Mouse (Mus musculus): ENCODE results near the gene Tefm. TPM values are rescaled to one million over a fixed set of nuclear protein-coding genes. Genes with fewer than 3 reads are reported as not detected.
"Not testable (repeated sequence)": the region's sequence is repeated elsewhere in the genome, so short reads cannot be mapped to it uniquely, and the experiment has no call there.

Gene Tefm
- total RNA-seq (2021) = 10 to 100 TPM; 24.4 to 24.8 TPM
- long read RNA-seq, experiment 1, transcript Tefm-201 (4 exons, 1,309 nt) = major isoform, 28 of 41 reads
- long read RNA-seq, experiment 1, partial matches to known transcripts = 5 of 41 reads
- long read RNA-seq, experiment 1, other reads (novel, unspliced or antisense) = 8 of 41 reads
- long read RNA-seq, experiment 2, transcript Tefm-201 (4 exons, 1,309 nt) = major isoform, 22 of 34 reads
- long read RNA-seq, experiment 2, partial matches to known transcripts = 3 of 34 reads
- long read RNA-seq, experiment 2, other reads (novel, unspliced or antisense) = 9 of 34 reads

DNA sequence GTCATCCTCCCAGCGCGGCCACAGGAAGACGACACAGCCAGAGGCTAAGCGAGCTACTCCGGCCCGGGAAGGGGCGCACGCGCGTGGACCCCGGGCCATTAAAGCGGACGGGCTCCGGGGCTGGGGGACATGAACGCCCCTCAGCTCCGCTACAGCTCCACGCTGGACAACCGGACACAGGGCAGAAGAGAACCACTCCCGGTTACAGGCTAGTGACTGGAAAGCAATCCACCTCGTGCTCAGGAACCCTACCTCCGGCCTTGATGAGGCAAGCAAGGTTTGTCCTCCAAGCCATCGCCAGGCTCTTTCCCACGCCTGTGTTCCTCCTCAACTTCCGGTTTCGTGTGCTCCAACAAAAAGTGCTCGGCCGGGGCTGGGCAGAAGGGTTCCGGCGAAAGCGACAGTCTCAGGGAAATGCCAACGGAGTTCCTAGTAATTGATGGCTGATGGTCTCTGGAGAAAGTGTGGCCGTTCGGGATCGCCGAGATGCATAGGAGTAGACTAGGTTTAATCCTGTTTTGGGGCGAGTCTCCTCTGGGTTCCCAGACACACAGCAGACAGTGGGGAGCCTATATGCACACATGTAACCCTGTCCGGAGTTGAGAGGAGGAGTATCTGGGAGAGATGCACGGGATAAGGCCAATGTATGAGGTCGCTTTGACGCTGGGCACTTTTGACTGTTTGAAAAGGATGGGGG is at the start of gene Tefm:
TSS of gene Tefm (minus strand) at position 351 of the 697 bp plus-strand sequence.
- peak; percentile 80 to 87 for DNase-seq
- intact Hi-C loops (cut with DNase I) = loop anchor here (5.0 kb wide), 2 partner anchors 55 to 100 kb away; partner anchors contain the start of gene Atad5

DNA sequence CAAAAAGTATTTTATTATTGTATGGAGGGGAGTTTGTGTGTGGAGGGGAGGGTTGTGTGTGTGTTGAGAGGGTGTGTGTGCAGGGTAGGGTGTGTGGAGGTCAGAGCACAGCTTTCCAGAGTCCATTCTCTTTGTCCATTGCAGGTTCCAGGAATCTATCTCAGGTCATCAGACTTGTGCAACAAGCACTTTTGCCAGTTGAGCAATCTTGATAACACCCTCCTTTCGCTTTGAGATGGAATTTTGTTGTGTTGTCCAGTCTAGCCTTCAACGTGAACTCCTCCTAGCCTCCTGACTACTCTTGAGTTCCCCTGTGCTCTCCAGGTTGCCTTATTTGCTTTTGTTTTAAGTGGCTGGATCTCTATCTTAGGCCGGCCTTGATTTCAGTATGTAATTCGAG is 48.3 kb upstream of the Tefm start:
- intact Hi-C loops (cut with DNase I) = no loop called here
- DNase-seq = no peak

DNA sequence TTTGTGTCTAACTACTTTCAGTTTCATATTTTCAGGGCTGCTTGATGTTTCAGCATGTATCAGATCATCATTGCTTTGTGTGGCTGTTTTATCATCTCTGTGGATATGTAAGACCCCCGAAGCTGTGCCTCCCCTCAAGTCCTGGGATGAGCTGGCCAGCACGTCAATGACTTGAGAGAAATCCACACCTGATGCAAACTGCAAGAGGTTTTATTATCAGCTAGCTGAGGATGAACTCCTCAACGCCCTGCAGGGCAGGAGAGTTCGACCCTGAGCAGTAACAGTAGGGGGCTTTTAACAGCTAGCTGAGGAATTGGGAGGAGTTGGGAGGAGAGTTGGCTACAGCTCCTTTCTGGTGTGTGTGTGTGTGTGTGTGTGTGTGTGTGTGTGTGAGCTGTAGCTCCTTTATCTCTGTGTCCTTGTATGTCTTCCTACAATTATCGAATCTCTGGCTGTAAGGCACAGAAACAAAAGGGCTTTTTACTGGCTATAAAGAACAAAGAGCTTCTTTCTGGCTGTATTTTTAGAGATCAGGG is 43.5 kb upstream of the Tefm start:
- DNase-seq = not testable (repeated sequence)
- intact Hi-C loops (cut with DNase I) = loop anchor here (10.0 kb wide), 1 partner anchor 101 kb away; the partner anchor contains the start of genes Atad5 and Crlf3

DNA sequence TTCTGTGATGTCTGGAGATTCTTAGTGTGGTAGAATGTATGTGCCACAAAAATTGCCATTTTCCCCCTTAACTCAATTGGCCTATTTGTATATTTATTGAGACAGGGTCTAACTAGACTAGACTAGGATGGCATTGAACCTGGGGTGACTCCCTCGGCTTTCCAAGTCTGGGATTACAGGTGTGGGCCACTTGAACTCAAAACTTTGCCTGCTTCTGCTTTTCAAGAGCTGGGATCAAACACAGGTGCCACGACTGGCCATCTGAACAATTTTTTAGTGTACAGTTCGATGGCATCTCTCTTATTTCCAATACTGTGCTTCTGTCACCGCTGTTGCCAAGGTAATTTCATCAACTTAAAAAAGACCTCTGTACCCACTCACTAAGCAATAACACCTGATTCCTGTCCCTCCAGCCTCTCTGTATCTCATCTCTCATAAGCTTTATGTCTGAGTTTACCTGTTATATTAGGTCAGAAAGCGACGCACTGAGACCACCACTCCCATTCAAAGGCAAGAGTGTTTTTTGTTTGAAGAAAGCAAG is 42.6 kb upstream of the Tefm start:
- intact Hi-C loops (cut with DNase I) = loop anchor here (10.0 kb wide), 1 partner anchor 100 kb away; the partner anchor contains the start of genes Atad5 and Crlf3
- DNase-seq = no peak

DNA sequence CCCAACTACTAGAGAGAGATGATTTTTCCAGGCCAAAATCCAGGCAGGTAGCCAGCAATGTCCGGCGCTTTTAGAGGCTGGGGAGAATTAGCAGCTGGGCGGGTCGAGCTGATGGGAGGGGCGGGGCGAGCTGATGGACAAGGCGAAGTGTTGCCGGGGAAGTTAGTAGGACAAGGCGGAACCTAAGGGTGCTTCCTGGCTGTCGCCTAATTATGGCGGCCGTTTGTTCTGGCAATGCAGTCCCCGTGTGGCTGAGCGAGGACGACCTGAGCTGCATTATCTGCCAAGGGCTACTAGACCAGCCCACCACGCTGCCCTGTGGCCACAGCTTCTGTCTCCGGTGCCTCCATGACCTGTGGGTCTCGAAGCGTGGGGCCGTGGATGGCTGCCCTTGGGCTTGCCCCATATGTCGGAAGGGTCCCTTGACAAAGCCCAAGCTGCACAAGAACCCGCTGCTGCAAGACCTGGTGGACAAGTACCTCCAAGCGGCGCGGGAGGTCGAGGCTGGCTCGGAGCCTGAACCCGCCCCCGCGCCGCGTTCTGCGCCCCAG is 41.8 kb upstream of the Tefm start, which contains the start of gene Rnf135:
TSS of gene Rnf135 (plus strand) at position 147 of the 551 bp plus-strand sequence.
- DNase-seq = peak; percentile 94 to 95
- intact Hi-C loops (cut with DNase I) = loop anchor here (10.0 kb wide), 1 partner anchor 99 kb away; the partner anchor contains the start of genes Atad5 and Crlf3

DNA sequence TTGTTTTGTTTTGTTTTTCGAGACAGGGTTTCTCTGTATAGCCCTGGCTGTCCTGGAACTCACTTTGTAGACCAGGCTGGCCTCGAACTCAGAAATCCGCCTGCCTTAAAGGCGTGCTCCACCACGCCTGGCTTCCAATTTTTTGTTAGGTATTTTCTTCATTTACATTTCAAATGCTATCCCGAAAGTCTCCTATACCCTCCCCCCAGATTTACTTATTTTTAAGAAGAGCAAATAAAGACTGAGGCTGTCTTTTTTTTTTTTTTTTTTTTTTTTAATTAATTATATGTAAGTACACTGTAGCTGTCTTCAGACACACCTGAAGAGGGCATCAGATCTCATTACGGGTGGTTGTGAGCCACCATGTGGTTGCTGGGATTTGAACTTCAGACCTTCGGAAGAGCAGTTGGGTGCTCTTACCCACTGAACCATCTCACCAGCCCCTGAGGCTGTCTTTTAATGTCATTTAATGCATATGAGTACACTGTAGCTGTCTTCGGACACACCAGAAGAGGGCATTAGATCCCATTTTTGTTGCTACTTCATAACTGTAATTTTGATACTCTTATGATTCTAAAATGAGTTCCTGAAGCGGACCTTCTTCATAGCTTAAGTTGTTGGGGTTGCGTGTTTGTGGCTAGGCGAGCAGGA is 41.2 kb upstream of the Tefm start:
- intact Hi-C loops (cut with DNase I) = loop anchor here (10.0 kb wide), 1 partner anchor 98 kb away; the partner anchor contains the start of genes Atad5 and Crlf3
- not testable (repeated sequence) for DNase-seq

DNA sequence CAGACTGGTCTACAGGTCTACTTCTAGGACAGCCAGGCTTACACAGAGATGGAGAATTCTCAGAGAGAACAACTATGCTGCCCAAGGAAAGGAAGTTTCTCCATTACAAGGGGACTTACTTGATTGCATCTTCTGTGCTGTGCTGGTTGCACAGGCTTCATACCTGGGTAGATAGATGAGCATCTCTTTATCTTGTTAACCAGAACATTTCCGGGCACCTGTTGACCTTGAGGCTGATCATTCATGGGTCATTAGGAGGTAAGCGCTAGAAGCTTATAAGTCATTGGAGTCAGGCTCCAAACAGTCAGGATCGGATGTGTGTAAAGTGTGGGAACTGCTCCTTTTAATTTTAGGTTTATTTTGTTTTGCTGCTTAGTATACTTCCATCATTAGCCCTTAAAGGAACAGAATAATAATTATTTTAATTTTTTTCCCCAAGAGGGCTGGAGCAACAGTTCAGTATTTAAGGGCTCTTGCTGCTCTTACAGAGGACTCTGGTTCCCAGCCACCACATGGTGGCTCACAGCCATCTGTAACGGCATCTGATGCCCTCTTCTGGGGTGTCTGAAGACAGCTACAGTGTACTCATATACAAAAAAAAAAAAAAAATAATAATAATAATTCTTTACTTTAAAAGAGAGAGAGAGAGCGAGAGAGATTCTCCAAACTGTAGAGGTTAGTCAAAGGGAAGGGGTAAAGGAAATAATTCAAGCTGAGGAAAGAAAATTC is 39.2 kb upstream of the Tefm start:
- intact Hi-C loops (cut with DNase I) = loop anchor here (10.0 kb wide), 1 partner anchor 96 kb away; the partner anchor contains the start of genes Atad5 and Crlf3

DNA sequence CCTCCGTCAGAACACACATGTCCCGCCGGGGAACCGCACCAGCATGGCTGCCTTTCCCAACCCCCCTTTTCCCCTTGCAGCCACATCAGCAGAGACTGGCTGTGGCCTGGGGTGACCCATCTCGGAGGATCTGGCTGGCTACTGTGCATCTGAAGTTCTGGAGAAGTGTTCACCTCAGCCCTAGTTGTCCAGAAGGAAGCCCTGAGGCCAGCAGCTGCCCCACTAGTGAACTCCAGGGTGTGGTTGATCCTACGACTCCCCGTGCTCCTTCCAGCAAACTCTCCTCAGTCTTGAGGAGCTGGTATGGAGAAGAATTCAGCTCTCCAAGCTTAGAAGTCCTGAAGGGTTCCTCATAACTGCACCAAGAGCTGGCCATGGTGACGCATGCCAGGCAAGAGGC is 36.3 kb upstream of the Tefm start:
- intact Hi-C loops (cut with DNase I) = no loop called here
- no peak for DNase-seq

More for the DNA sequence above, 39.2 kb upstream of the Tefm start:
- no peak for DNase-seq

DNA sequence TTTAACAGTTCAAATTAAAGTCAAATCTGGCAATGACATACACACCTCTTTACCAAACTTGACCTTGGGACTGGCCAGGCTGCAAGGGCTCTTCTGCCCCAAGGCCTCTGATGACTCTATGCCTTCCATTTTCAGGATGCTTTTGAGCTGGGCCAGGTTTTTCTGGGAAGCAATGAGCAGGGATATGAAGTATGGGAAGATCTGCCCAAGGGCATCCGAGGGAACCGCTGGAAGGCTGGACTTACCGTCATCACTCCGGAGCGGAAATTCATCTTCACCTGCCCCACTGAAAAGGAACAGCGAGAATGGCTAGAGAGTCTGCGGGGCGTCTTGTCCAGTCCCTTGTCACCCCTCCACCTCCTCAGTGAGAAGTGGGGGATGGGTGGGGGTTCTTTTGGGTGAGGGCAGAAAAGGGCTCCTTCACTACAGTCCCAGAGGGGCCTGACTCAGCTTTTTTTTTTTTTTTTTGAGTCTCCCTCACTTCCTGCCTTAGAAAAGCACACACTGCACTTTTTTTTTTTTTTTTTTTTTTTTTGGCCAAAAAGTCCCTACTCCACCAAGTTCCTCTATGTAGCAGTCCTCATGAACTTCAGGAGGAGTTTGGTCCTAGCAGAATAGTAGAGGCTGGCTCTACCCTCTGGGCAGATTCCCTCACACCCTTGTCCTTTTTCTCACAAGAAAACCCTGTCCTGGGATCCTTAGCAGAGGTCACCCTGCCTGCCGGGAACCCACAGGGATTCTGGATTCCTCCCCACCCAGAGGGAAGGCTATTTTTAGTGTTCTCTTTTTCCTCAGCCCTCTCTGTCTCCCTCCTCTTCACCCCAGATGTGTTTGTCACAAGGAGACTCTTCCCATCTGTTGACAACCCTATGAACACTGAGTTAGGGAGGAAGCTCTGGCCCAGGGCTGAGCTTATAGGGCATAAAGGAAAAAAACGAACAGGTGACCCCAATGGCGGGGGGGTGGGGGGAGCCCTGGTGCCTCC is 35.2 kb upstream of the Tefm start:
- intact Hi-C loops (cut with DNase I) = no loop called here
- DNase-seq = no peak

DNA sequence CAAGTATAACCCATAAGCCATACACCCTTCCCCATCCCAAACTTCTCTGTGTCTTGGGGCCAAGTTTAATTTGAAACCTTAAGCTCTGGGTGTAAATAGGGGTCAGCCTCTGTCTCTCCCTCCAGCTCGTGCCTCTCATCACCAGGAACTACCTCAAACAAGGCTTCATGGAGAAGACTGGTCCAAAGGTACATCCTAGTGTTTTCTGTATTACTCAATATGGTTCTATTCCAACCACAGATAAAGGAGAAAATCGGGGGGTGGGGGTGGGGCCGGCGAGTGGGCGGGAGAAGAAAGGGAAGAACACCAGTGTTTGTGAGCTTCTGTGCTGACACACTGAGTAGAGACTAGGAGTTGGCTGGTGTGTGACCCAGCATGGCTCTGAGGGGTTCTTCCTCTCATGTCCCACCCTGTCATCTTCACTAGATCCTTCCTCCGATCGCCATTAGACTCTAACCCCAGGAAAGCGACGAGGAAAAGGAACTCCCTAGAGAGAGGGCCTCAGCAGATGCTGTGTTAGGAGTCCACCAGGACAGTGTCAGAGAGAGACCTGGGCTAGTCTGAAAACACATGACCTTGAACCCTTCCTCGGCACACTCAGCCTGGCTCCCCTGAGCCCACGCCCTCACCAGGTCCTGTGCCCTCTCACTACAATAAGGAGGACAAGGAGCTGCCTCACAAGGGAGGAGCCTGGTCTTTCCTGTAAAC is 32.1 kb upstream of the Tefm start:
- intact Hi-C loops (cut with DNase I) = no loop called here
- no peak for DNase-seq

DNA sequence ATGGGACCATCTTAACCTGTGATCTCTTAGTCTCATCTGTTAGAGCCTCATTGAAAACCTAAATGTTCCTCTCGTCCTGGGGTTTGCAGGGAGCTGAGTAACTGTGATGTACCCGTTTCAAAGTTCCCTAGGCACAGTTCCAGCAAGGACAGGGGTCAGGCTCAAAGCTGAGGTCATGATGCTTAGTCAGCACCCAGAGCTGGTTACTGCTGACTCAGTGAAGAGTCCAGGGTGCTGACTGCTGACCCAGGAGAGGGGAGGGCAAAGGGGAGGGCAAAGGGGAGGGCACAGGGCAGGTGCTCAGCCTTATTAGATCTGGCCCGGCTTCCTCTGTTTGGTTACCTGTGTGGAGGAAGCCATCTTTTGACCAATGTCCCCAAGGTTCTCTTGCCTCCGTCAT is 29.9 kb upstream of the Tefm start:
- intact Hi-C loops (cut with DNase I) = no loop called here
- DNase-seq = no peak

DNA sequence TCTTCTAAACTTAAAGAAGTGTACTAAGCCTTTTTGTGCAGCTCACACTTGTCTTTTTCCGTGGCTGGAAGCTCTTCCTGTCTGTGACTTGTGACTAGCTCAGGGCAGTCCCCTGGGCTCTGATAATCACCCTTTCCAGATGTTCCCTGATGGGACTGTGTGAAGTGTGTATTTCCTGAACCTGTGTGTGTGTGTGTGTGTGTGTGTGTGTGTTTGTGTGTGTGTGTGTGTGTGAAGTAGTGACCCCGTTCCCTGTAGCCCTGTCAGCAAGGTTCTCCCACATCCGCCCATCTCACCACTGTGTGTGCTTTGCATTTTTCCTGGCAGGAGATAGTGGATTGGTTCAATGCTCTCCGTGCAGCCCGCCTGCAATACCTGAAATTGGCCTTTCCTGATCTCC is 28.4 kb upstream of the Tefm start:
- intact Hi-C loops (cut with DNase I) = no loop called here
- DNase-seq = no peak

DNA sequence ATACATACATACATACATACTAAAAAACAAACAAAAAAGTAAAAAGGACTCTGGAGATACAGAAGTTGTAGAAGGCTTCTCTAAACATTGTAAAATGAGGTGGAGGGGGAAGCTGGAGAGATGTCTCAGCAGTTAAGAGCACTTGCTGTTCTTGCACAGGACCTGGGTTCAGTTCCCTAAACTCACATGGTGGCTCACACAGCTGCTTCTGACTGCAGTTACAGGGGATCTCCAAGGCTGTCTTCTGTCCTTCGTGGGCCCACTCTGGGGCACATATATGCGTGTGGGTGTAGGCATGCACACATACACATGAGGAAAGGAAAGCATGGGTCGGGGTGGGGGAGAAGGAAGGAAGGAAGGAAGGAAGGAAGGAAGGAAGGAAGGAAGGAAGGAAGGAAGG is 27.7 kb upstream of the Tefm start:
- DNase-seq = no peak
- intact Hi-C loops (cut with DNase I) = no loop called here

DNA sequence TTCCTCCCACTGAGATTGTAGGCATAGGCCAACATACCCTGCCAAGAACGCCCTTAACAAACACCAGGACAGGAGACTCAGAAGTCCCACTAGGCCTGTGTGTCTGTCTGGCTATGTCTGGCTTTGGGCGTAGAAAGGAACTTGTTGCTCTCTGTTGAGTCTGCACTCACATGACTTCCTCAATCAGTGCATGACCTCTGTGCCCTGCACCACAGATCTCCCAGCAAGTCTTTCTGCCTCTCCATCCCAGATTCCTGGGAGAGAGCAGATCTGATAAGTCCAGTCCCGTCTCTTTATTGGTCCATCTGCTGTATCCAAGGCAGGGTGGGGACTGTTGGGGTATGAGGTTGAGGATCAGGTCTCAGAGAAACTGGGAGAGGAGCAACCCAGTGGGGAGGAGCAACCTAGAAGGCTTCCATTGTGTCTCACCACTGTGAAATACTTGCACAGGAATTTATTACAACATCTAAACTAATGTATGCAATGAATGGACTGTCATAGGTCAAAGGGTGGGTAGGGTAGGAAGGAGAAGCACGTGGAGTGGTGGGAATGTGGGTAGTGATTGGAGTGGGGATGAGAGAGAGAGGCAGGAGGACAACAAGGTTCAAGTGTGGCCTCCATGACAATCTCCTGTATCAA is 26.8 kb upstream of the Tefm start:
- intact Hi-C loops (cut with DNase I) = no loop called here
- DNase-seq = no peak

DNA sequence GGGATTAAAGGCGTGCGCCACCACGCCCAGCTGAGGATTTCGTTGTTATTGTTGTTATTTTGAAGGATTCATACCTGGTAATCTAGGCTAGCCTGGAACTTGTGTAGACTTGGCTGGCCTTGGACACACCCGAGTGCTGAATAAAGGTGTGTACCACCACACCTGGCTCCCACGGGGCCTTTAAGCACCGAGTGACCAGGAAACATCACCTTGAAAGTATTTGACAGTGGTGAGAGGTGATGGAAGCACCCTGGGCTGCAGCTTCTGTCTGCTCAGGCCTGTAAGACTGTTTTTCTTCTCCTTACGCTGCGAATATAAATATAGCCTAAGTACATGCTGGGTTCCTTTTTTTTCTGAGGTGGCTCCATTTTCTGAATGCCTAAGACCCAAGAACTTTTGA is 26.1 kb upstream of the Tefm start:
- intact Hi-C loops (cut with DNase I) = no loop called here
- DNase-seq = no peak

DNA sequence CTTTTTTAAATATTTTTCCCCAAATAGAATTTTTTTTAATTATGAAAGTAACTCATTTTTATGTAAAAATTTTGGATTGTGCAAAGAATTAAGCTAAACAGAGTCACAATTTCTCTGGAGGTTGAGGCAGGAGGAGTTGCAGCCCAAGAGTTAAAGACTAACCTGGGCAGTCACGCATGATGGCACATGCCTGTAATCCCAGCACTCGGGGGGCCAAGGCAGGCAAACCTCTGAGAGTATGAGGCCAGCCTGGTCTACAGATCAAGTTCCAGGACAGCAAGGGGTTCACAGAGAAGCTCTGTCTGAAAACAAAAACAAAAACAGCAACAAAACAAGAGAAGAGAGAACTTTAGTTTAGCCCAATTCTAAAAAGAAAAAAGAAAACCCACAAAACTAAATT is 22.2 kb upstream of the Tefm start:
- no peak for DNase-seq
- intact Hi-C loops (cut with DNase I) = no loop called here
